Mouse (Mus musculus) layer of hippocampus, adult 2 months (tissue): ENCODE measurements at regions not wholly inside any gene's neighbourhood (a gene's known extent, or its start where the extent isn't known, plus 50 kb on each side); places are given as distances from the start of the nearest gene placed in this dataset.

ENCODE experiments used
- DNase-seq, 2 experiments: peaks; one replicate each; pipeline ENCODE4 v3.0.0; 2022; ENCODE audit warnings: low spot score in 2 of 2
- H3K27ac ChIP-seq: fragments of 200-600 bp; 2 replicates; pipeline ENCODE4 v1.8.1; 2022
- H3K4me3 ChIP-seq: fragments of 200-600 bp; 2 replicates; pipeline ENCODE4 v1.8.1; 2022; ENCODE audit warnings: mild to moderate bottlenecking
- CTCF ChIP-seq: fragments of 200-600 bp; conservative IDR thresholded peaks from 2 replicates; pipeline ENCODE4 v1.8.1; 2022; ENCODE audit warnings: antibody characterized with exemption, mild to moderate bottlenecking, moderate library complexity

- TF ChIP-seq CTCF = peak; percentile 73
- H3K27ac ChIP-seq = no peak overlapping the region
- no peak for DNase-seq
Observed at GRCm38 (mm10) chrX:111052943-111053342, 57.3 kb upstream of the Cylc1 start.

More at GRCm38 (mm10) chrX:111052943-111053342, 57.3 kb upstream of the Cylc1 start:
- no peak overlapping the region for H3K4me3 ChIP-seq
